Mouse (Mus musculus) macrophage (primary cell): Measurements from ENCODE around the gene Clec2g. TPM values are rescaled to one million over a fixed set of nuclear protein-coding genes. Genes with fewer than 3 reads are reported as not detected.
"Not testable (repeated sequence)": the region's sequence is repeated elsewhere in the genome, so short reads cannot be mapped to it uniquely, and the experiment has no call there.

Experiments
- H3K27ac ChIP-seq: fragments of 350-480 bp; formaldehyde crosslinking; 2 replicates; pipeline ENCODE4 v1.9.0; 2021
- H3K36me3 ChIP-seq: fragments of 350-480 bp; formaldehyde crosslinking; 2 replicates; pipeline ENCODE4 v1.9.0; 2021; ENCODE audit errors: inconsistent target
- H3K4me3 ChIP-seq: fragments of 350-480 bp; formaldehyde crosslinking; 2 replicates; pipeline ENCODE4 v1.9.0; 2021; ENCODE audit errors: inconsistent target
- H3K79me2 ChIP-seq: fragments of 350-480 bp; formaldehyde crosslinking; 2 replicates; pipeline ENCODE4 v1.9.0; 2021; ENCODE audit errors: inconsistent target
- WGBS: methylation state at CpG from one replicate; pipeline ENCODE4 v1.1.7; 2026; ENCODE audit warnings: inconsistent platforms; ENCODE audit not compliant: missing documents; 5-methylcytosine and 5-hydroxymethylcytosine counted together
- polyA plus RNA-seq: library from polyadenylated mRNA; stranded (reverse); fragments of 250-400 nt; gene quantifications from 3 replicates; pipeline ENCODE4 v1.2.4, GENCODE M21; 2018; ENCODE audit warnings: inconsistent platforms

The Clec2g gene
- polyA plus RNA-seq, 1 experiment from 2014 or later, result not detected

DNA sequence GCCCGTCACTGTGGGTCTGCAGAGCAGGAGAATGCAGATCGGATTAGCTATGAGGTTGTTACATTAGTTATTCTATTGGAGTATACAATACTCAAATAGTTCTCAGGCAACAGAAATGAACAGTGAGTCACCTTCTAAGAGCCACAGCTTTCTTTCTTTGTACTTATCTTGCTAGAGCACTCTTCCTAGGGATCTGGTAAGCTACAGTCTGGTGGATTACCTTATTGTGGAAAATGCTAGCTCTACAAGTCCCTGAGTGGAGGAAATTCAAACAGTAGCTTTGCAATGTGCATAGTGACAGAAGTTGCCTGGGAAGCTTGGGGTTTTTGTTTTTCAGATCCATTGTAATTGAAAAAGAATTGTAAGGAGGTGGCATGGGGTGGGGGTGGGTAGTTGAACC lies 59.0 kb downstream of the Clec2g start:
- WGBS, result 38% methylated on average over 2 of the region's 2 CpGs
- Histone ChIP-seq H3K36me3 (no peaks in the 10 kb centered on the region), H3K27ac (no peak overlapping the region), H3K4me3 (no peak overlapping the region), H3K79me2 (no peaks in the 10 kb centered on the region)

GRCm38 (mm10) chr6:128994336-128994735 lies 60.2 kb downstream of the Clec2g start:
- Histone ChIP-seq H3K27ac (no peak overlapping the region), H3K36me3 (no peaks in the 10 kb centered on the region), H3K4me3 (no peak overlapping the region), H3K79me2 (no peaks in the 10 kb centered on the region)
- 88% methylated on average over 4 of the region's 4 CpGs for WGBS

- Histone ChIP-seq H3K79me2 (no peaks in the 10 kb centered on the region), H3K4me3 (no peak overlapping the region), H3K36me3 (no peaks in the 10 kb centered on the region), H3K27ac (no peak overlapping the region)
- WGBS, result 82% methylated on average over 5 of the region's 5 CpGs
Measured at GRCm38 (mm10) chr6:128994742-128995141, 60.6 kb downstream of the Clec2g start.

DNA sequence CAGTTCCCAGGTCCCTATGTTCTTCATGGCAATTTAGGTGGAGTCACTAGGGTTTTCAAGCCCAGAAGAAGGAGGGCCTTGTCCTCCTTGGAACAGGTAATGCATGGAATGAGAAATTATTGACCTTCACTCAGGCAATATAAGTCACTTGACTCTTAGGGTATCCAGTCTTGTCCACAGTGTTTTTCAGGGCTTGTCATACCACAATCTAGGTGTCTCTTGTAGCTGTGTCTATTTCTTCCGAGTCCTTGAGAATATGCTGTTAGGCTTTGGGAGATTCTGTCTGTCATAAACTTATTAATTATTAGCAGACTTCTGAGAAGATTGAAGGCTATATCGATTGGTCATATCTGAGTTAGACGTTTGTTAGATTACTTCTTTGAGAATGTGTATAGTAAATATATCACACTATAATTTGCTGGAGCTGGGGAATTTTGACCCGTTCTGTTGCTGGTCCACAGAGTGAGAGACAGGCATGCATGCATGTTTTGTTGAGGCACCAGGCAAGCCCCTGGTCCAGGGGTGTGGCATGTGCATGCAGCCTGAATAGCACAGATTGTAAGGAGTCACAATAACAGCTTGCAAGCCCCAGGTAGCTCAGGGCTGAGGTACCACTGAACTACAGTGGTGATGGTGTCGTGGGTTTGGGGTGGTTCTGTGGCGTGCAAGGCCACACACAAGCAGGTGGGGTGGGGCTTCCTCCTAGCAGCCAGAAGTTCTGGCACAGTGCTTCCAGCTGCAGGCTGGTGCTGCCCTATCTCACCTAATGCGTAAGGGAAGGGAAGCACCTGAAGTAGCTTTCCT lies 61.3 kb downstream of the Clec2g start:
- Histone ChIP-seq H3K79me2 (no peaks in the 10 kb centered on the region), H3K36me3 (no peaks in the 10 kb centered on the region), H3K4me3 (no peak overlapping the region), H3K27ac (no peak overlapping the region)
- 81% methylated on average over 7 of the region's 7 CpGs for WGBS

- Histone ChIP-seq H3K79me2 (no peaks in the 10 kb centered on the region), H3K4me3 (no peak overlapping the region), H3K36me3 (no peaks in the 10 kb centered on the region), H3K27ac (no peak overlapping the region)
- 24% methylated on average over 3 of the region's 3 CpGs for WGBS
Measured at GRCm38 (mm10) chr6:128996054-128996767, 62.0 kb downstream of the Clec2g start.

- Histone ChIP-seq H3K4me3 (no peak overlapping the region), H3K79me2 (no peaks in the 10 kb centered on the region), H3K27ac (no peak overlapping the region), H3K36me3 (no peaks in the 10 kb centered on the region)
- 47% methylated on average over 13 of the region's 13 CpGs for WGBS
Measured at GRCm38 (mm10) chr6:128996768-128997442, 62.7 kb downstream of the Clec2g start.

GRCm38 (mm10) chr6:129001392-129001791 lies 67.2 kb downstream of the Clec2g start:
- WGBS, result 15% methylated on average over 2 of the region's 2 CpGs
- no peak overlapping the region for H3K4me3 ChIP-seq
- H3K79me2 ChIP-seq, result no peaks in the 10 kb centered on the region
- H3K36me3 ChIP-seq, result no peaks in the 10 kb centered on the region
- H3K27ac ChIP-seq, result no peak overlapping the region

DNA sequence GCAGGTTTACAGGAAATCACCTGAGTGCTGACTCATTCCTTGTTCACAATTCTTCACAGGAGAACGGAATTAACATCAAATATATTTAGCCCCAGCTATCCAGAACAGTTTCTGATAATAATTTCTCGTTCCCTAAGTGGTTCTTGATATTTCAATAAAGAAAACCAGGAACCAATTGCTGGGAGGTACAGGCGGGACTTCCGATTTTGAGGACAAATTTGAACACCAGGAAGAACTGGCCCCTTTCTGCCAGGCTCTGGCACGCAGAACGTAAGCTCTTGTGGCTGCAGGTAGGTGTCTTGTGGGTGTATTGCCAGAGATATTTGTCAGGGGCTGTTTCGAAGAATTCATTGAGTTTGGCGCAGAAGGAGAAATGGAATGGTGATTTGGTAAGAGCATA lies 74.4 kb downstream of the Clec2g start:
- Histone ChIP-seq H3K36me3 (no peaks in the 10 kb centered on the region), H3K79me2 (no peaks in the 10 kb centered on the region), H3K4me3 (no peak overlapping the region), H3K27ac (no peak overlapping the region)
- 87% methylated on average over 8 of the region's 8 CpGs for WGBS

GRCm38 (mm10) chr6:129009846-129010504 lies 75.8 kb downstream of the Clec2g start:
- not testable (repeated sequence) for H3K79me2 ChIP-seq, H3K4me3 ChIP-seq, H3K27ac ChIP-seq, H3K36me3 ChIP-seq
- 61% methylated on average over 4 of the region's 7 CpGs for WGBS

DNA sequence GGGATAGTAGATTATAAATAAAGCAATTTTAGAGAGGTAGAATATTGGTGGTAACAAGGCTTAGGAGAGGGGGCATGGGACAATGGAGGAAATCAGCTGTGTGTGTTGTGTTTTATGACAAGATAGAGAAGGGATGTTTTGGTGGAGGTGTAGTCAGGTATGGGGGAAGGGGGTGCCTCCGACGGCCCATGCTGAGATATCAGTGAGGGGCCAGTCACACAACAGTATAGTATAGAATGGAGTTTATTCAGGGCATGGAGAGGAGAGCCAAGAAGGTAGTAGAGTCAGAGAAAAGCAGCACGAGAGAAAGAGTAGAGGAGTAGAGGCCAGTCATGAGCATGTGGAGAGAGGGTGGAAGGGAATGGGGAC lies 76.3 kb downstream of the Clec2g start:
- H3K36me3 ChIP-seq, result no peaks in the 10 kb centered on the region
- H3K4me3 ChIP-seq, result no peak overlapping the region
- no peak overlapping the region for H3K27ac ChIP-seq
- no peaks in the 10 kb centered on the region for H3K79me2 ChIP-seq
- 85% methylated on average over 3 of the region's 3 CpGs for WGBS

GRCm38 (mm10) chr6:129012012-129012411 lies 77.8 kb downstream of the Clec2g start:
- 100% methylated on average over 7 of the region's 23 CpGs for WGBS

GRCm38 (mm10) chr6:129012966-129013365 lies 78.8 kb downstream of the Clec2g start:
- no peaks in the 10 kb centered on the region for H3K79me2 ChIP-seq
- 64% methylated on average over 1 of the region's 1 CpGs for WGBS
- no peaks in the 10 kb centered on the region for H3K36me3 ChIP-seq
- H3K4me3 ChIP-seq, result no peak overlapping the region
- no peak overlapping the region for H3K27ac ChIP-seq

More at GRCm38 (mm10) chr6:129012012-129012411, 77.8 kb downstream of the Clec2g start:
- H3K27ac ChIP-seq, H3K79me2 ChIP-seq, H3K36me3 ChIP-seq, H3K4me3 ChIP-seq: not testable (repeated sequence)

GRCm38 (mm10) chr6:129013762-129014276 lies 79.6 kb downstream of the Clec2g start:
- no peaks in the 10 kb centered on the region for H3K79me2 ChIP-seq
- H3K36me3 ChIP-seq, result no peaks in the 10 kb centered on the region
- 60% methylated on average over 5 of the region's 5 CpGs for WGBS
- H3K27ac ChIP-seq, result no peak overlapping the region
- no peak overlapping the region for H3K4me3 ChIP-seq

GRCm38 (mm10) chr6:129014399-129014798 lies 80.2 kb downstream of the Clec2g start:
- no peaks in the 10 kb centered on the region for H3K36me3 ChIP-seq
- H3K79me2 ChIP-seq, result no peaks in the 10 kb centered on the region
- H3K27ac ChIP-seq, result no peak overlapping the region
- H3K4me3 ChIP-seq, result no peak overlapping the region
- WGBS, result 7% methylated on average over 1 of the region's 1 CpGs
